Mouse (Mus musculus): Measurements from ENCODE around the gene Eefsec.
A peak's percentile ranks its signal among the peaks of the same experiment; 100 is the strongest.

Gene Eefsec

DNA sequence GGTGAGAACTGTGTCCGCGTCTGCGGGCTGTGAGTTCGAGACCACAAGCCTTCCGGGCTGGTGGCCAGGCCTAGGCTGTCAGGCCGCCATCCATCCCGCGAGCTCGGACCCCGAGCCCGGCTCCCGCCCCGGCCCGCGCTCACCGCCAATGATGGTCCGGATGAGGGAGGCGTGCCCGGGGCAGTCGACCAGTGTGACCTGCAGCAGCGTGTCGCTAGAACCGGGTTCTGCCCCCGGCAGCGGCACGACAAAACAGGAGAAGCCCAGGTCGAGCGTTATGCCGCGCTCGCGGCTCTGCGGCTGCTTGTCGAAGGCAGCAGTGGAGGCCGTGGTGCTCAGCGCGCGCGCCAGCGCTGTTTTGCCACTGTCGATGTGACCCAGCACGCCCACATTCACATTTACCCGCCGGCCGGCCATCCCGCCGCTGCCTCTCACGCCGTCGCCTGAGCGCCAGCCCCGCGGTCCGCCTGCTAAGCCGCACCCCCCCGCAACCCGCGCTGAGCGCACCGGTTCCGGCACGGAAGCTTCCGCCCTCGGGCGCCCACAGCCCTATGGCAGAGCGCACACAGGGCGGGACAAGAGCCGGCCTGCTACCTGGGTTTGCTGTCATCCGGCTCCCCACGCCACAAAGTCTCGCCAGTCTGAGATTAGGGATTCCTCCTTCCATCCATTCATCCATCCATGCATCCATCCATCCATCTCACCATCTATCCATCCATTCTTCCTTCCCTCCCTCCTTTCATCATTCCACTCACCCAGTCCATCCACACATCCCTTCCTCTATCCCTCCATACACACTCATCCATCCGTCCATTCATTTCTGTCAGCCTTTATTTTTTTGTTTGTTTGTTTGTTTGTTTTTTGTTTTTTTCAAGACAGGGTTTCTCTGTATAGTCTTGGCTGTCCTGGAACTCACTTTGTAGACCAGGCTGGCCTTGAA is at the start of gene Eefsec:
Gene Eefsec (minus strand): TSS at position 477 of the 940 bp plus-strand sequence.
- DNase-seq (ENCODE audit: low spot score), result peak; percentile 85

DNA sequence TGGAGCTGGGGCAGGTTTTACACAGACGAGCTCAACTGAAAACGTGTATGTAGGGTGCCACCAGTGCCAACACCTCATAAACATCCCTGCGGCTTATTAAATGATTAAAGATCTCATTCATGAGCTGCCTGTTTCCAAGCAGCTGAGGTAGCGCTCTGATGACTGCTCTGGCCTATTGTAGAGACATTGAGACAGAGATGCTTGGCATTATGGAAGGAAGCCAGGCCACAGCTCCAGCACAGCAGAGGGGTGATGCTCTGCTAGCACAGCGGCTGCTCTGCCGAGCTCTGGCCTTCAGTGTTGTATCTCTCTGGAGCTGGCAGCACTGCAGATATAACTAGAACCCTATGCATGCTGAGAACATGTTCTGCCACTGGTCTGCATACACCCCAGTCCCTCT is 47.4 kb upstream of the Eefsec start:
- no peak for DNase-seq (ENCODE audit: low spot score)

DNA sequence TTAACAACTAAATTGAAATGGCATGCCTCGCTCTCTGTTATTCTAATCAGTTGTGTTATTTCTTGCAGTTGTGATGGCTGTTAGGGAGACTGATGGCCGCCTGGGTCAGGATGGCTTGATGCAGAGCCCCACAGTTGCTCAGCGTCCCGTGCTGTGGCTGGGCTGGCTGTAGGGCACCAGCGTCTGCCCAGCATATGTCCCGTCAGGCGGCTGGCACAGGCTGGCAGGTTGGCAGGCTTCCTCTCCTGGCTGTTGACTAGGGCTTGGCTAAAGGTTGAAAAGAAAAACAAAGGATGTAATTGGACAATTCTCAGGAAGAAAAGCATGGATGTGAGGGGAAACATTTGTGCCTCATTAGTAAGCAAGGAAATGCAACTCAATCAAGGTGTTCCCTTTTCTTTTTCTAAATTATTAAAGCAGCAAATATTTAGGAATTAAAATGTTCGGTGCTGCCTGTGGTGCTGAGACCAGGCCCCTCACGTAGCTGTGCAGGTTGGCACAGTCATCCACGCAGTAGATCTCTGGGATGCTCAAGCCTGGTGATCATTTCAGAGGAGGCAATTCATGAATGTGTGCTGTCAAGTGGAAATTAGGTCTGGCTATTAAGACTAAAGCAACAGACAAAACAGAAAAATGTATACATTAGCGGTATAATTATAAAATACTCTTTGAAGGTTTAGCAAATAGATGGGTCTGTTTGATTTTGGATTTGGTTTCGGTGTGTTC is 44.5 kb upstream of the Eefsec start:
- no peak for DNase-seq (ENCODE audit: low spot score)

DNA sequence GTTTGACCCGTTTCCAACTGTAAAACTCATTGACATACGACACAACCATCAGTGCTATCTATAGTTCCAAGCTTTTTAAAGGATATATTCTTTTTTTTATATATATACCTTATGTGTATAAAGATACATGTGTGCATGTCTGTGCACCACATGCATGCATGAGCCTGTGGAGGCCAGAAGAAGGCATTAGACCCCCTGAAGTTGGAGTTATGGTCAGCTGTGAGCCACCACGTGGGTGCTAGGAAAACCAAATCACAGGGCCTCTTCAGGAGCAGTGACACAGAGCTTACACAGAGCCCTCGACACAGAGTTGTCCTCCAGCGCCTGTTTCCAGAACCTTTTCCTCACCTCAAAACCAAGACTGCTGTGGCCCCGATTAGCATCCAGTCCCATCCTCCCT is 43.5 kb upstream of the Eefsec start:
- no peak for DNase-seq (ENCODE audit: low spot score)

DNA sequence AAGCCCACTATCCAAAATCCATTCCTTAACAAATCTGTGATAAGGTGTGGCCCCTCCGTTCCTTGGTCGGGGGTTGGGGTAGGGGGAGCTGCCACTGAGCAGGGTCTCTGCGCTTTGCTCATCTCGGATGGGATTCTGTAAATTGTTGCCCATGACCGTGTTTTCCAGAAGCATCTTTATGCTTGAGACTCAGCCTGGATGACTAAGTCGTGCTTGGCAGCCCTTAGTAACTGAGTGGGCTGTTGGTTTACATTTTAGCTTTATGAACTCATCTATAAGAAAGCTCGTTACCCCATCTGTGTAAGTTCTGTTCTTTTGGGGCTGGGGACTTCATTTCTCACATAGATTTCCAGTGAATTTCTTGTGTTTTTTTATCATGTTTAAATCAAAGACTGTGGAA is 42.7 kb upstream of the Eefsec start:
- no peak for DNase-seq (ENCODE audit: low spot score)

- DNase-seq (ENCODE audit: low spot score), result peak; percentile 70
These were observed 40.6 kb upstream of the Eefsec start for GRCm38 (mm10) chr6:88486893-88487292.

DNA sequence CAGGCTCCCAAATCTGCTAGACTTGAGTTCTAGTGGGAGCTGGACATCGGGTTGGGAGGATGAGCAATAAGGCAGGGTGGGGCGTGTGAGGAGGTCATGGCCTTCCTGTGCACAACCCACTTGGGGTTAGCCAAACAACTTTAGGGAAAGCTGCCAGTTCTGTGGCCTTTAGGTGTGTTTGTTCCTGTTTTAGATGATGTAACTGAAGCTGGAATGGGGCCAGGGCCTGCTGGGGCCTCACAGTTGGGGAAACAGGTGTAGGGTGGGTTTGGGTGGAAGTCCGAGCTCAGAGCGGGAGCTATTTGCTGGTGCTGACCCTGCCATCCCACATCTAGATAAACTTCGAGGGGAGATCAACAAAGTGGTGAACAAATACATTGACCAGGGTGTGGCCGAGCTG is 39.0 kb upstream of the Eefsec start:
- no peak for DNase-seq (ENCODE audit: low spot score)

DNA sequence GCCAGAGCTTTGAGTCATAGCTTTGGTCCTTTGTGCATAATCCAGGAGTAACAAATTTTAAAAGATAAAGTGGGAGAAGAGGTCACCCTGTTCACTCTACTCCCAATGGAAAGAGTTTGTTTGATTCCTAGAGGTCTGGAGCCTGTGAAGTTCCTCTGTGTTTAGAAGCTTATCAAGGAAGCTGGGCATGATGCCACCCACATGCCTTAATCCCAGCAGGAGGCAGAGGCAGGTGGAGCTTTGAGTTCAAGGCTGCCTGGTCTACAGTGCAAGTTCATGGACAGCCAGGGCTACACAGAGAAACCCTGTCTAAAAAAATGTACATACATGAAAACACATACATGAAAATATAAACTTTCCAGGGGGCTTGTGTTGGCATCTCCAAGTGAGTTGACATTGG is 37.6 kb upstream of the Eefsec start:
- DNase-seq (ENCODE audit: low spot score), result no peak

DNA sequence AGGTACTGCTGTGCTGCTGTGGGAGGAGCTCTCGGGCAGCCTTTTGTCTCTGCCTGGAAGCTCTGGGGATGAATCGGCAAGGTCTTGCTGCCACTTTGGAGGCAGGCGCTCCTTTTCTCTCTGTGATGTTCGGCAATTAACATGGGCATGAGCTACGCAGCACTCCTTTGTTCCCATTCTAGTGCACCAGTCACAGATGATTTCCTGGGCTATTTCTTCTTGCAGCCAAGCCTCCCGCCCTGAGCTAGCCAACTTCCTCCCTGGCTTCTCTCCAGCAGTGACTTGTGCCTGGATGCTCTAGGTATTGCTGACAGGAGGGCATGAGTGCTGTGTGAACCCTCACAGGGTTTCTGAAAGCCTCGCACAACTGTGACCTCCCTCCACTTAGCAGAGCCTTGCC is 36.8 kb upstream of the Eefsec start:
- peak; percentile 42 for DNase-seq (ENCODE audit: low spot score)

DNA sequence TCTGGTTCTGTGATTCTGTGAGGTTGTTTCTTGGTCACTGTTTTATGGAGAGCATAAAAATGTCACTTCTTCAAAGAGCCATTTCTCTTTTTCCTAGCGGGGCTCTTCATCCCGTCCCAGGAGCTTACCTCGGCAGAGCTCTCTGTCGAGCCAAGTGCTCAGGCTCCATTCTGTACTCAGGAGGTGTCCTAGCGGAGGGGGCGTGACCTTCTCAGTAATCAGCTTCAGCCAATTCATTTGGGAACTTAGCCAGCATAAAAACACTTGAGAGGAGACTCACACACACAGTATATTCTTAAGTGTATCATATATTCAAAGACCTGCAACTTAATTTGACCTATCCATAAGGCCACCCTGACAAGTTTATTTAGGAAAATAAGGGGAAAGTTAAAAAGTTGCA is 34.1 kb upstream of the Eefsec start:
- DNase-seq (ENCODE audit: low spot score), result no peak

DNA sequence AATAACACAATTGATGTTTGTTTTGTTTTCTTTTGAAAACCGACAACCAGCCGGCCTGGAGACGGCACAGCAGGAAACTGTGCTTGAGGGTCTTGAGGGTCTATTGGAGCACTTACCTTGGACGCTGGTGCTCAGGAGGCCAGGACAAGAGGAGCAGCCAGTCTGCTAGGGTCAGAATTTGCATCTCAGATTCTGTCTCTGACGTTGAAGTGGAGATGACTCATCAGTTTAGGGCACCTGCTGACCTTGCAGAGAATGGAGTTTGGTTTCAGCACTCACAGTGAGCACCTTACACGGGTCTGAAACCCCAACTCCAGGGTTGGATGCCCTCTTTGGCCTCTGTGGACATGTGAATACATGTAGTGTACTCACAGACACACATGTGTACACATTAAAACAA is 23.5 kb upstream of the Eefsec start:
- DNase-seq (ENCODE audit: low spot score), result no peak

DNA sequence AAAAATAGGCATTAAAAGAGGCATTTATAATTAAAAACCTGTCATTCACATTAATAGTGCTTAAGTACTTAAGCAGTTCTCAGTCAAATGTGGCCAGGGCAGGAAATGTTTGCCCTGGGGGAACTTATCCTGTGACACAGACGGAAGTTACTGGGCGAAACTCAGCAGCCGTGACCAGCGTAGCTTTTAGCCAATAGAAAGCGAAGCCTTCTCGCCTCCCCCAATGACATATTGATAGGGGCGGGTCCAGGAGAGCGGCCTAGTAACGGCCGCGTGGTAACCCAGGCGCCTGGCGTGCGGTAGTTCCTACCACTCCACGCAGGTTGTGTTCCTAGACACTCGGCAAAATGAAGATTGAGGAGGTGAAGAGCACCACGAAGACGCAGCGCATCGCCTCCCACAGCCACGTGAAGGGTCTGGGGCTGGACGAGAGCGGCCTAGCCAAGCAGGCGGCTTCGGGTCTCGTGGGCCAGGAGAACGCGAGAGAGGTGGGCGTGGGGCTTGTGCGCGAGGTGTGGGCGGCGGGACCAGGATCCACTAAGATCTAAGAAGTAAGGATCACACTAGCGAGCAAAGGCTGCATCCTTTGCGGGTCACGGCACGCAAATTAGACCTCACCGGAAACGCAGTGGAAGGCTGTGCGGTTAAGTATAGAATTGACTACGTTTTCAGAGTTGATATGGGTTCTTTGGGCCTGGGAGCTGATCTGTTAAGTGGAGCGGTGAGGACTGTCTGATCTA is 19.0 kb upstream of the Eefsec start, which contains the start of gene Ruvbl1:
Gene Ruvbl1 (plus strand): TSS at position 229 of the 740 bp plus-strand sequence.
- DNase-seq (ENCODE audit: low spot score), result peak; percentile 85

- DNase-seq (ENCODE audit: low spot score), result no peak
These were observed 8.2 kb upstream of the Eefsec start for GRCm38 (mm10) chr6:88454545-88454944.

GRCm38 (mm10) chr6:88447454-88447853 is 1.1 kb upstream of the Eefsec start:
- DNase-seq (ENCODE audit: low spot score), result no peak

GRCm38 (mm10) chr6:88445661-88446060 is 678 bp downstream of the Eefsec start:
- no peak for DNase-seq (ENCODE audit: low spot score)

DNA sequence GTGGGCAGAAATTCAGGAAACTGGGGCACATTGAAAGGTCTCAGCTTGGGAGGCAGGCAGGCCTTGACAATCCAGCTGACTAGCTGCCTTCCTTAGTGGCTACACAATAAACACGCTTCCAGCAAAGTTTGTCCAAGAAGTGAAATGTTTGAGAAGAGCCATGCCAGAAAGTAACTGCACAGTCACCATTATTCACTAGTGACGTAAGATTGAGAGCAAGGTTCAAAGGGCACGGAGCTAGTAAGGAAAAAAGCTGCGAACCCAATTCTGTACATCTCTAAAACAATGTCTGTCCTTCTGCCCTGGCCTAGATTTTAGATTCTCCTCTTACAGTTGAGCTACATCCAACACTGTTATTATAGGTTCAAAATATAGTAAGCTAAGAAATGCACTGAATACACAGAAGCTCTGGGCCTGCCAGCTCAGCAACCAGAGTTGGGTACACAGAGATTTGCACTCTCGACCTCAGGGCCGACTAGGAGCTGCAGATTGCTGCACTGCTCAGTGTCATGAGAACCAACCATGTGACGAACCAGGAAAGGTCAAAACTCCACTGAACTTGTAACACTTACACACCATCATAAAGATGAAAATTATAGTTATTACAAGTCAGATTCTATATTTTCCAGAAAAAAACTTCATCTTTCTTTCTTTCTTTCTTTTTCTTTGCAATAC is 2.1 kb downstream of the Eefsec start:
- DNase-seq (ENCODE audit: low spot score), result no peak

GRCm38 (mm10) chr6:88443446-88443845 is 2.9 kb downstream of the Eefsec start:
- no peak for DNase-seq (ENCODE audit: low spot score)

DNA sequence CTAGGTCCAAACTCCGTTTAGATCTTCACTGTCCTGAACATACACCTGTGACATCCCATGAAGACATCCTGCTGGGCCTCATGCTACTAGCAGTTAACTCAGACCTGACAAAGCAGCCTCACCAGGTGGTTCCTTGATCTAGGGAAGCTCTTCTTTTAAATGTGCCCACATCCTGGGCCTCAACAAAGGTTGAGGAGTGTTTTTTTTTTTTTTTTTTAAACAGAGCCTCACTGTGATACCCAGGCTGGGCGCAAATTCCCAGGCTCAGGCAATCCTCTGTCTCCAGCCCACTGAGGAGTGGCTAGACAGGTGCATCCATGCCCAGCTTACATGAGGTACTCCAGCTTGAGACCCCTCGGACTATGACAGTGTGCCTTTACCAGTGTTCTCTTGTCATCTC is 3.8 kb downstream of the Eefsec start:
- no peak for DNase-seq (ENCODE audit: low spot score)

DNA sequence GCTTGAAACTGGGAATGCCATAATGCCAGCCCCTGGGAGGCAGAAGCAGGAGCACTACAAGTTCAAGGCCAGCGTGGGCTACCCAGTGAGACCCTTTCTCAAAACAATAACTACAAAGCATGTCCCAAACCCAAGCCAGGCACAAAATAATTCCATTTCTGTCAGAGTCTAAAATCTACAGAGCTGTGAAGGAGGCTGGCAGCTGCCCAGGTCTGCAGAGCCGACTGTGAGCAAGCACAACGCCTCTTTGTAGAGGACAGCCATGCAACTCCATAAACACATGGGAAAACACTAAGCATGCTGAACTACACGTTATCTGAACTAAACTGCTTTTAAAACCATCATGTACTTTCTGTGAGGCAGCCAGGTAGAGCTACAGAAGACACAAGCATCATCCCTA is 7.3 kb downstream of the Eefsec start:
- no peak for DNase-seq (ENCODE audit: low spot score)

- no peak for DNase-seq (ENCODE audit: low spot score)
These were observed 10.7 kb downstream of the Eefsec start for GRCm38 (mm10) chr6:88435609-88436008.

DNA sequence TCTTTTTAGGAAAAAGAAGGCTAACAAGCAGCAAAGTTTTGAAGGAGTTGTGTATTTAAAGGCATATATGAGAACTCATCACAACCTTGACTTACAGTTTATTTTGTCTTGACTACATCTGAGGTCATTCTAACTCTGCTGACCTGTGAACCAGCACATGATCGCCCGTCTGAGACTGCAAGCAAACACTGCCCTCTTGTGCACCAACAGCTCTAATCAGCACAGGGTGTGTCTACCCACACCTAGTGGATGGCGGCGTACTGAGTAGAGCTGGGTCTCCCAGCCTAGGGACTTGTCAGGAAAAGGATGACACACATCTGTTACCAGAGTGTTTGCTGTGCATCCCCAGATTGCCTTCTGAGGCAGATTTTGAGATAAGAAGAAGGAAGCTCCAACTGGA is 15.1 kb downstream of the Eefsec start:
- peak; percentile 53 for DNase-seq (ENCODE audit: low spot score)
